Mouse (Mus musculus): ENCODE measurements around the gene Oser1. TPM values are rescaled to one million over a fixed set of nuclear protein-coding genes. Genes with fewer than 3 reads are reported as not detected.

Gene Oser1
- polyA plus RNA-seq, 1 experiment from 2014 or later = 94.0 TPM

DNA sequence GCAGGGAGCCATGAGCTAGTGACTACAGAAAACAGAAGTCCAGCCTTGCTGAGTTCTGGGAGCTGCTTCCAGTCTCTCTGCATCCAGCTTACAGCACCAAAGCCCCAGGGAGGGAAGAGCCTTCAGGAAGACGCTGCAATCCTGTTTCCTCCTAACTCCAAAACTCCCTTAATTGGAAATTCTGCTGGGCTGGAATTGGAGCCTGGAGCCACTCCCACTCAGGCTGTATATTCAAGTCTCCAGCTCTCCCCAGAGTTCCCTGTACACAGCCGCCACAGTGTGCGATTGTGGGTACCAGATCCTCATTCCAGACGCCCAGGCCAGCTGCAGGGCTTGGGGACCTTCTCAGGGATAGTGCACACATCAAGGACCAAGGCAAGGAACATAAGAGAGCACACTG lies 54.3 kb downstream of the Oser1 start:
- H3K4me2 ChIP-seq = no peak overlapping the region
- no peak for ATAC-seq (ENCODE audit: insufficient number of reproducible peaks, low FRiP score, low TSS enrichment, low read depth)
- no peak overlapping the region for H3K4me3 ChIP-seq
- no peaks in the 10 kb centered on the region for H3K9me3 ChIP-seq
- no peaks in the 10 kb centered on the region for H3K36me3 ChIP-seq
- H3K9ac ChIP-seq = no peak overlapping the region
- H3K27me3 ChIP-seq = peaks cover 17% of the 10 kb centered on the region
- H3K4me1 ChIP-seq = no peaks in the 10 kb centered on the region
- WGBS = 31% methylated on average over 4 of the region's 4 CpGs
- H3K27ac ChIP-seq = no peak overlapping the region

DNA sequence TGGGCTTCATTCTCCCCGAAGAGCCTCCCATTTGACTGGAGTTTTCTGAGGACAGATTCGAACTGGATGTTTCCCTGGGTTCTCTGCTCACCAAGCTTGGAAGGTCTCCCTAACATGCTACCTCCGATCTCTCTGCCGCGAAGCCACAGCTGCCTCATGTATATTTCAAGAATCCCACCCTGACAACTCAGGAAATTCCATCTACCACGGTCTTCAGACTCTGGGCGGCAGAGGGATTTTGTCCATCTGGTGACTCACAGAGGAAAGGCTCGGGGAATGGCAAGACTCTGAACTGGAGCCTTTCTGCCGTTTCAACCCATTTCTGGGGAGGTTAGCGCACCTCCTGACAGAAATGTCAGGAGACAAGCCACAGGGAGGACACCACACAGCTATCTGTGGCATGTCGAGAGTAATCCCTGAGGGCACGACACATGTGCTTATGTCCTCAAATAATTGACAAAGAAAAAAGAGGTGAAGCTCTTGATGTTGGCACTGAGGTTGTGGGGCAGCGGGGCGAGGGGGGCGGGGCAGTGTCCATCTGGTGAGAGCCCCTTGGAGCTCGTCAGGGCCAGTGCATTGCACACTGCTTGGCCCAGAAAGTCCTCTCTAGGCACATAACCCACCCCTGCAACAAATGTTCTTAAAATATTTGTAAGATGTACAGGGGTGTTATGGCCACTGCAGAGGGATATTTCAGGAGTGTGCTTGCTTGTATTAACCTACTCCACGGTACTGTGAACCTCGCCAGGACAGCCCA lies 59.5 kb downstream of the Oser1 start:
- 69% methylated on average over 18 of the region's 18 CpGs for WGBS
- H3K36me3 ChIP-seq = no peaks in the 10 kb centered on the region
- no peak for ATAC-seq (ENCODE audit: insufficient number of reproducible peaks, low FRiP score, low TSS enrichment, low read depth)
- no peaks in the 10 kb centered on the region for H3K27me3 ChIP-seq
- H3K4me1 ChIP-seq = 0 out of 2 replicates have a peak, but pooled peaks cover 2% of the 10 kb centered on the region
- no peak overlapping the region for H3K27ac ChIP-seq
- H3K9ac ChIP-seq = no peak overlapping the region
- H3K4me2 ChIP-seq = no peak overlapping the region
- H3K4me3 ChIP-seq = no peak overlapping the region
- no peaks in the 10 kb centered on the region for H3K9me3 ChIP-seq

DNA sequence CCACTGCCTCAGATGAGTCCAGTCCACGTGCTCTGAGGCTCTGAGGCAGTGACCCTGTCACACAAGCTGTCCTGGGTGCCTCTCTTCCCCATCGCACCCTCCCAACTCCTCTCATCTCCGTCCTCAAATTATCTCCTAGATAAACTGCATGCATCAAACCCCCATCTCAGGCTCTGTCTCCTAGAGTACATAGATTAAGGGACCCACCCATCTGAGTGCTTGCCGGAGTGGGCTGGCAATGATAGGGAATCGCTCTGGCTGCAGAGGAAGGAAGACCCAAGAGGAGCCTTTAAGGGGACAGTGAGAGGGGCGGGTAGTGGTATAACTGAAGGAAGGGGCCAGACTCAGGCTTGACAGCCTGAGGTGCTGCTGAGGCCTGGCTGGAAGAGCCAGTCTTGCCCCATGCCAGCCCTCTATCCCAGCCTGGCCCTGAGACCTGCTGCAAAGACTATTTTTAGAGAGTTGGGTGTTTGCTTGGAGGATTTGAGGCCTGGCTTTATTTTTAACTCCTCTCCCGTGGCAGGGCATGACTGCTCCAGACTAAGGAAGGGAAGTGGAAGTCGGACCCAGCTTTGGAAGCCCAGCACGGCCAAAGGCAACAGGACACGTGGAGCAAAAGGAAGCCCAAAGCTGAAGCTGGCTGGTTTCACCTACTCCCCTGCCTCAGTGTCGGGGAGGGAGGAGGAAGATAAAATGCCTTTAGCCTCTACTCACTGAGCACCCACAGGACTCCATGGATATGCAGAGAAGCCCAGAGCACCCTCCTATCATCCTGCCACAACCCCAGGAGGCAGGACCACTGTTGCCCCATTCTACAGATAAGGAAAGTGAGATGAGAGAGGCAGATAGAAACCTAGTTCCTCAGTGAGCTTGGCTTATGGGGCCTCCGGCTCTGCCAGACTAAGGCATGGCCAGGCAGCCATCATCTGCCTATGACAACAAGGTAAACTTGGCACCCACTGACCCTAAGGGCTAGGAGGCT lies 61.3 kb downstream of the Oser1 start:
- Histone ChIP-seq H3K9me3 (no peaks in the 10 kb centered on the region), H3K4me1 (0 out of 2 replicates have a peak, but pooled peaks cover 2% of the 10 kb centered on the region), H3K36me3 (no peaks in the 10 kb centered on the region), H3K4me2 (no peak overlapping the region), H3K27me3 (no peaks in the 10 kb centered on the region), H3K9ac (no peak overlapping the region), H3K4me3 (no peak overlapping the region), H3K27ac (peak overlapping the region; percentile 18; the same call in 1 of the 2 replicates)
- ATAC-seq (ENCODE audit: insufficient number of reproducible peaks, low FRiP score, low TSS enrichment, low read depth) = no peak
- 66% methylated on average over 12 of the region's 12 CpGs for WGBS

DNA sequence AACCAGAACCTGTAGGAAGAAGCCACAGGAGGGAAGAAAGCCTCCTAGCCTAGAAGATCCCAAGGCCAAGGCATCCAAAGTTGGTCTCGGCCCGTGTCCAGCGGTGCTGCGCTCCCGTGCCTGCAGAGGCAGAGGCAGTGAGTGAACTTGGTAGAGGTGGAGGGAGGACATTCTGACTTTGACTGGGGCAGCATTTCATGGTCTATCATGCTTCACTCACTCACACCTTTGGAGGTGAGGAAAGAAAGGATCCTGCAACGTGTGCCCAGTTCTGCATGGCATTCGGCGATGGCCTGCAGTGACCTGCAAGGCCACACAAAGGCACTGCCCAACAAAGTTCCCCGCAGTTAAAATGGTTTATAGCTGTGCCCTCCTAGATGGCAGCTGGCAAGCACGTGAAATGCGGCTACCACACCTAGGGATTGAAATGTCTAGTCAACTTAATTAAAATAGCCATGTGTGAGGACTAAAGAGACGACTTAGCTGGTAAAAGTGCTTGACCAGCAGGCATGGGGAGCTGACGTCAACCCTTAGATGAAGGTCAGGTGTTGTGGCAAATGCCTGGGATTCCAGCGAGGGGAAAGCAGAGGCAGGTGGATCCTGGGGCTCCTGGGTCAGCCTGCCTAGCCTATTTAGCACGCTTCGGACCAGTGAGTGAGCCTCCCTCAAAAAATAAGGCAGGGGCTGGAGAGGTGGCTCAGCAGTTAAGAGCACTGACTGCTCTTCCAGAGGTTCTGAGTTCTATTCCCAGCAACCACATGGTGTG lies 63.5 kb downstream of the Oser1 start:
- Histone ChIP-seq H3K27ac (no peak overlapping the region), H3K9ac (no peak overlapping the region), H3K27me3 (no peaks in the 10 kb centered on the region), H3K4me3 (no peak overlapping the region), H3K4me1 (0 out of 2 replicates have a peak, but pooled peaks cover 2% of the 10 kb centered on the region), H3K36me3 (no peaks in the 10 kb centered on the region), H3K4me2 (no peak overlapping the region), H3K9me3 (no peaks in the 10 kb centered on the region)
- no peak for ATAC-seq (ENCODE audit: insufficient number of reproducible peaks, low FRiP score, low TSS enrichment, low read depth)
- WGBS = 67% methylated on average over 16 of the region's 16 CpGs

DNA sequence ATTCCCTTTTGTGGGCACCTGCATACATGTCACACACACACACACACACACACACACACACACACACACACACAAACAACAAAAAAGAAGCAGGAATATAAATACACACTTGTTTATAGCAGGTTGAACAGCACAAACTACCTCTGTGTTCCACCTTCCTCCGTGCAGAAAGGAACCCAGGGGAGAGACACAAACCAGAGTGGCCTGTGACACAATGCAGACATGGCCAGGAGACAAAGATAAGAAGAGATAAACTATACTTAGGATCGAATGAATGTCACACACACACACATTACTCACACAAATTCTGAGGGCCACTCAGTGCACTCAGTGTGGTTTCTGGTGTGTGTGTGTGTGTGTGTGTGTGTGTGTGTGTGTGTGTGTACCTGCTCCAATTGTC lies 65.2 kb downstream of the Oser1 start:
- no peak for ATAC-seq (ENCODE audit: insufficient number of reproducible peaks, low FRiP score, low TSS enrichment, low read depth)
- 56% methylated on average over 2 of the region's 2 CpGs for WGBS

DNA sequence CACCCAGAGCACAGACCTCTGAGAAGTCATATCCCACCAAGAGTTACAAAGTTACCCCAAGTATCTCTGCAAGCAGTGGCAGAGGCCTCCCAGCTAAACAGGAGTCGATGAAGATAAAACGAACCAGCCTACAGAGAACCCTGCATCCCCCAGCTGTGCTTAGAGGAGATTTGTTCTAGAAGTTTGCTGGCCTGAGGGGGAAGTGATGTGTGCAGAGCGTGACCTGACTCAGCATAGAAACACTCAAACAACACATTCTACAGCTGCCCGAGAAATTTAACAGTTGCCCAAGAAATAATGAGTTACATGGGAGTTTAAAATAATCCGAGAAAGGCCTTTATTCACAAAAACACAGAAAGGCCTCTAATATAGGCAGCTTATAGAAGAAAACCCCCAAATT lies 65.8 kb downstream of the Oser1 start:
- H3K4me1 ChIP-seq = peaks cover 5% of the 10 kb centered on the region
- no peaks in the 10 kb centered on the region for H3K27me3 ChIP-seq
- H3K4me3 ChIP-seq = no peak overlapping the region
- WGBS = 53% methylated on average over 5 of the region's 5 CpGs
- no peak overlapping the region for H3K27ac ChIP-seq
- no peak overlapping the region for H3K9ac ChIP-seq
- no peak overlapping the region for H3K4me2 ChIP-seq
- no peaks in the 10 kb centered on the region for H3K9me3 ChIP-seq
- ATAC-seq (ENCODE audit: insufficient number of reproducible peaks, low FRiP score, low TSS enrichment, low read depth) = no peak
- H3K36me3 ChIP-seq = no peaks in the 10 kb centered on the region

More for the DNA sequence above, 65.2 kb downstream of the Oser1 start:
- Histone ChIP-seq H3K9me3 (no peaks in the 10 kb centered on the region), H3K4me3 (no peak overlapping the region), H3K27ac (no peak overlapping the region), H3K9ac (no peak overlapping the region), H3K4me1 (no peaks in the 10 kb centered on the region), H3K27me3 (no peaks in the 10 kb centered on the region), H3K4me2 (no peak overlapping the region), H3K36me3 (no peaks in the 10 kb centered on the region)

DNA sequence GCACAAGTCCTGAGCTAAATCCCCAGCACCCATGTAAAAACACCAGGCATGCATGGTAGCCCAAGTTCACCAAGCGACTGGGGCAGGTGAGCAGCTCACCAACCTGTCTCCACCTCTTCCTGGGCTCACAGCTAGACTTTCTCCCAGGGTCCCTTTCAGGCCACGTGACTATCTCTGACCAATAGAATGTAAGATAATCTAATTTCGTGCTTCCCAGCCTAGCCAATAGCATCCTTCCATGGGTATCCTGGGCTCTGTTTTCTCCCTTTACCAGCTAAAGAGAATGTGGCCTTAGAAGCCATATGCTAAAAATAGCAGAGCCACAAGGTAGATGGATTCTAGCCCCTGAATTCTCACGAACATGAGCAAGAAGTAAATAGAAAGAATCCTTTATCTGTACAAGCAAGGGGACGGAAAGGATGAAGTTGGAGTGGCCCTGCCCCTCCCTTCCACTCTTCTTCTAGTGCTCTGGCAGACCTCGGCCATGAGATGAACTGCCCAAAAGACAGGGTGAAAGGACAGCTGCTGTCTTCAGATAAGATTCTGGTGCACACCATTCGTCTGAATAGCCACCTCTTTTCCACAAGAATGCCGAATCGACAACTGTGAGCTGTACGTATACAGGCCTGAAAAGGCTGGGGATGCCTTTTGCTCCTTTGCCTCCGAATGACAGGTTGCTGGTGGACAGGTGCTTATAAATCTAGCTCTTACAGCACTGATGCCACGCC lies 68.2 kb downstream of the Oser1 start:
- peaks cover 15% of the 10 kb centered on the region for H3K4me1 ChIP-seq
- WGBS = 82% methylated on average over 12 of the region's 12 CpGs
- ATAC-seq (ENCODE audit: insufficient number of reproducible peaks, low FRiP score, low TSS enrichment, low read depth) = no peak

More for the DNA sequence above, 68.2 kb downstream of the Oser1 start:
- Histone ChIP-seq H3K4me2 (no peak overlapping the region), H3K4me3 (no peak overlapping the region), H3K9me3 (no peaks in the 10 kb centered on the region), H3K36me3 (no peaks in the 10 kb centered on the region), H3K27ac (no peak overlapping the region), H3K27me3 (no peaks in the 10 kb centered on the region), H3K9ac (no peak overlapping the region)

Other genes starting within 250 kb of the Oser1 start
- 4.4 and 5.2 TPM in 2 replicates for gene Tox2, start 221.6 kb downstream of the Oser1 start, polyA plus RNA-seq (2015; fragmentation: Nextera tagmentation; extraction: Ambion mirVana)
- 2.9 and 4.5 TPM in 2 replicates for gene Jph2, start 26.7 kb downstream of the Oser1 start, polyA plus RNA-seq (2015; fragmentation: Nextera tagmentation; extraction: Ambion mirVana)
- gene Gdap1l1, start 13.8 kb upstream of the Oser1 start, polyA plus RNA-seq (2015; fragmentation: Nextera tagmentation; extraction: Ambion mirVana) = 0.20 and 0.22 TPM in 2 replicates
- 12.5 and 14.6 TPM in 2 replicates for gene Fitm2, start 47.9 kb upstream of the Oser1 start, polyA plus RNA-seq (2015; fragmentation: Nextera tagmentation; extraction: Ambion mirVana)
- gene R3hdml, start 67.6 kb upstream of the Oser1 start, polyA plus RNA-seq (2015; fragmentation: Nextera tagmentation; extraction: Ambion mirVana) = 0.27 and 0.48 TPM in 2 replicates
- 0.04 and 0.06 TPM in 2 replicates for gene Hnf4a, start 82.1 kb upstream of the Oser1 start, polyA plus RNA-seq (2015; fragmentation: Nextera tagmentation; extraction: Ambion mirVana)
- 40.3 and 42.8 TPM in 2 replicates for gene Ttpal, start 177.6 kb upstream of the Oser1 start, polyA plus RNA-seq (2015; fragmentation: Nextera tagmentation; extraction: Ambion mirVana)
- 40.3 and 41.3 TPM in 2 replicates for gene Serinc3, start 220.4 kb upstream of the Oser1 start, polyA plus RNA-seq (2015; fragmentation: Nextera tagmentation; extraction: Ambion mirVana)
- 119 and 151 TPM in 2 replicates for gene Pkig, start 233.7 kb upstream of the Oser1 start, polyA plus RNA-seq (2015; fragmentation: Nextera tagmentation; extraction: Ambion mirVana)